Mouse (Mus musculus) layer of hippocampus, adult 8-10 months (tissue): ENCODE data around the gene Slain2. TPM values are rescaled to one million over a fixed set of nuclear protein-coding genes. Genes with fewer than 3 reads are reported as not detected.
"Not testable (repeated sequence)": the region's sequence is repeated elsewhere in the genome, so short reads cannot be mapped to it uniquely, and the experiment has no call there.

Source experiments
- DNase-seq, 2 experiments: peaks; one replicate each; pipeline ENCODE4 v3.0.0; 2022; ENCODE audit warnings: low spot score in 2 of 2
- total RNA-seq, 4 experiments: library from RNA; stranded (reverse); gene quantifications; 2 replicates each; pipeline ENCODE4 v1.2.4; 2022

Gene Slain2
- total RNA-seq, 4 experiments from 2014 or later = 23.7 to 26.8 (median 25.7) TPM

DNA sequence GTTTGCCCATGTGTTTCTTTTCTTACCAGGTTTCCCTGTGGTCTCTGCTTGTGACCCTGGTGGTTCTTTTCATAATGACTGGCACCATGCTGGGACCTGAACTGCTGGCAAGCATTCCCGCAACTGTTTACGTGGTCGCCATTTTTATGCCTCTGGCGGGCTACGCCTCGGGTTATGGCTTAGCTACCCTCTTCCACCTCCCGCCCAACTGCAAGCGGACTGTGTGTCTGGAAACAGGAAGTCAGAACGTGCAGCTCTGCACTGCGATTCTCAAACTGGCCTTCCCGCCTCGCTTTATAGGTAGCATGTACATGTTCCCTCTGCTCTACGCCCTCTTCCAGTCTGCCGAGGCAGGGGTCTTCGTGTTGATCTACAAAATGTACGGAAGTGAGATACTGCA is 97.7 kb downstream of the Slain2 start:
- DNase-seq = not testable (repeated sequence)

DNA sequence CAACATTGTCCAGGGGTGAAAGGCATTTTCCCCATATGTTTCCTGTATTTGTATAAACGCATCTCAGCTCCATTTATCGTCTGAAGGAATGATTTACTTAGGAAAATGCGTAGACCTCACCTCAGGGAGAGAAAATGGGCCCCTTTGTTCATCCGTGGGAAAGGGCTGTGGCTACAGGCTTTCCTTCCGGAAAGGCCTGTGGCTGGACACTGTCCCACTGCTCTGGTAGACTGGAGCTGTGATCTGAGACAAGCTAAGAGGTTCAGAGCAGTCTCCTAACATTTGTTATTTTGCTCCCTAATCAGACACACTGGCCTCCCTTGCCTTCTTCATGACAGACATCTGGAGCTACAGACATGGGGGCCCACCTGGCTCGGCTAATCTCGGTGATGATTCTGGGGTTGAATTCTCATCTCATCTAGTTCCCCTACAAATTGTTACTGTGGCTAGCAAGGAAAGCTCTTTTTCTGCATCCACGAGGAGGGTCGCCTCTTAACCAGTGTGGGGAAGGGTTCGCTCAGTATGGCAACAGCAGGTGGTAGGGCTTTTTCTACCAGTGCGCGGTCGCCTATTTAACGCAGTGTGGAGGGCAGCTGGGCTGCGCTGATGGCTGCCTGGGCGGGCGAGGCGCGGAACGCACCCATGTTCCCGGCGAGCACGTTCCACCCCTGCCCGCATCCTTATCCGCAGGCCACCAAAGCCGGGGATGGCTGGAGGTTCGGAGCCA is 98.9 kb downstream of the Slain2 start:
- DNase-seq = not testable (repeated sequence)

- not testable (repeated sequence) for DNase-seq
Observed at GRCm38 (mm10) chr5:73013611-73014287, 99.6 kb downstream of the Slain2 start.

DNA sequence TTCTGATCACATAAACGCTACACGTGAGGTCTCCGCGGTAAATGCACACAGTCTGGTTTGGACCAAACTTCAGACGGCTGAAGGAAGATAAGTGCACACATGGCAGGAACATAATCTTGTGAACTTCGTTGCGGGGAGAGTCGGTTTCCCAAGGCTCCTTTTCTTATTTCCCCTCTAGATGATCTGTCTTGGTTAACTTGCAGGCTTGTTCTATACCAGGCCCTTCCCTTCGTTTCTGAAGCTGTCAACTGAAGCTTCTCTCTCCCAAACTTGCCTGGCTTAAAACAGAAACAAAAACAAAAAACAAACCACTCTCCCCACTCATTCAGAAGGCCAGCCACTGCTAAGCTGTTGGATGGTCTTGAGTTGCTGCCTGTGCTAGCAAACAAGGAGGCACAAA is 100.6 kb downstream of the Slain2 start:
- DNase-seq = no peak

DNA sequence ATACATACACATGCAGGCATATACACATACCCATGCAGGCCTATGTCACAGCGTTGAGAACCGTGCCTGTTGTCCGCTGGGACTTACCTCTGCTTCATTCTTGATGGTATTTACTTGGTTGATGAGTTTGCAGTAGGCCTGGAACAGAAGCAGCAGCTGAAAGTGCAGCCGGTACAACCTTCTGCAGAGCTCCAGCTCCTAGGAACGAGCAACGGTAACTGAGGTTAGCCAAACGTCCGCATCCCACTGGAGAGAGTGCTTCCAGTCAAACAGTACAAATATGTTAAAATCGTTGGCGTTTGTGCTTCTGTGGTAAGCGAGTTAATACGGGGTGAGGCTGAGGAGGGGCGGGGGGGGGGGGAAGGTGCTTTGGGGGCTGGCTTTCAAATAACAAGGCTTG is 109.7 kb downstream of the Slain2 start:
- DNase-seq = no peak

Other genes starting within 250 kb of the Slain2 start
- under 1 TPM in 3 of 4 experiments, not detected in 1; 0.06 to 0.20 (median 0.18) TPM for gene Txk, start 161.5 kb upstream of the Slain2 start, total RNA-seq
- gene Tec, start 45.8 kb upstream of the Slain2 start, total RNA-seq = 1 to 10 TPM; 1.1 to 5.9 (median 4.1) TPM
- gene Gm10135, start 60.4 kb downstream of the Slain2 start, total RNA-seq = not detected
- under 1 TPM in 3 of 4 experiments, not detected in 1; 0.30 to 0.61 (median 0.41) TPM for gene Slc10a4, start 92.6 kb downstream of the Slain2 start, total RNA-seq